Mouse (Mus musculus) small intestine, adult 2 months (tissue): ENCODE data around the gene Gpc6.

Experiments used
- CTCF ChIP-seq: fragments of 200-500 bp; IDR thresholded peaks from 2 replicates; pipeline ENCODE4 v1.5.1; 2012; ENCODE audit warnings: low read depth, mild to moderate bottlenecking, control low read depth, inconsistent platforms, low read length, moderate library complexity, mixed read lengths; ENCODE audit not compliant: insufficient replicate concordance, insufficient read length; ENCODE audit errors: extremely low read depth
- POLR2A ChIP-seq: fragments of 200-500 bp; IDR thresholded peaks from 2 replicates; pipeline ENCODE4 v1.6.1; 2012; ENCODE audit warnings: low read depth, mild to moderate bottlenecking, control low read depth, inconsistent platforms, low read length, moderate library complexity

DNA sequence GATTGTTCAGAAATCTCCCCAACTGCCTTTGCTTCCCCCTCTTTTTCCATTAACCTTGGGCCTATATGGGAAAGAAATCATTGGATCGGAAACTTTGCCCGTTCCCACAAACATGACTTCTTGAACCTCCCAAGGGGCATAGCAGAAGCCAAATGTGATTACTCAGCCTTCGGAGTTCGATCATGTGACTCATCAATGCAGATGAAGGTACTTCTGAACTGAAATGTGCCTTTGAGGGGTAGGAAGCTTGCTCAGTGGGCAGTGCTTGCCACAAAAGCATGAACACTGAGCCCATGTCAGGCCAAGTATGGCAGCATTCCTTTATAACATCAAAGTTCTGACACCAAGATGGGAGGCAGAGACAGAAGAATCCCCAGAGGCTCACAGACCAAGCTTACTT, 983.9 kb downstream of the Gpc6 start:
- no peak for TF ChIP-seq POLR2A
- TF ChIP-seq CTCF = no peak
